Mouse (Mus musculus) heart, adult 2 months (tissue): ENCODE measurements around the gene Ccdc138.

Experiments used
- CTCF ChIP-seq: fragments of 200-600 bp; IDR thresholded peaks from 2 replicates; pipeline ENCODE4 v1.8.1; 2022; ENCODE audit warnings: antibody characterized with exemption, mild to moderate bottlenecking, moderate library complexity
- EP300 ChIP-seq: fragments of 200-500 bp; IDR thresholded peaks from 2 replicates; pipeline ENCODE4 v1.6.1; 2011; ENCODE audit warnings: low read depth, low read length, control low read depth; ENCODE audit not compliant: insufficient read depth
- POLR2A ChIP-seq: fragments of 200-500 bp; IDR thresholded peaks from 2 replicates; pipeline ENCODE4 v1.6.1; 2011; ENCODE audit warnings: mild to moderate bottlenecking, low read depth, low read length, control low read depth; ENCODE audit not compliant: insufficient read depth

DNA sequence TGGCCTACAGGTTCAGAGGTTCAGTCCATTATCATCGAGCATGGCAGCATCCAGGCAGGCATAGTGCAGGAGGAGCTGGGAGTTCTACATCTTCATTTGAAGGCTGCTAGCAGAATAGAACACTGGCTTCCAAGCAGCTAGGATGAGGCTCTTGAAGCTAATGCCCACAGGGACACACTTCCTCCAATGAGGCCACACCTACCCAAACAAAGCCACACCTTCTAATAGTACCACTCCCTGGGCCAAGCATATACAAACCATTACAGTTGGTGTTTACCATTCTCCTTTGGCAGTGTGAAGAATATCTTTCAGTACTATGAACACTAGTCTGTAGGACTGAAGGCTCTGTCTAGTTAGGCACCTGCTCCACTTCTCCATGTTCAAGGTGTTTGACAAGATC, 37.9 kb upstream of the Ccdc138 start:
- TF ChIP-seq CTCF (no peak), POLR2A (no peak), EP300 (no peak)
